Mouse (Mus musculus) central nervous system, embryonic 18 days (tissue): ENCODE data around the gene H2afy2. TPM values are rescaled to one million over a fixed set of nuclear protein-coding genes. Genes with fewer than 3 reads are reported as not detected.

Source experiments
- polyA plus RNA-seq: library from polyadenylated mRNA; depleted of rRNA; stranded (reverse); fragments of >200 nt; gene quantifications from 2 replicates; pipeline ENCODE4 v1.2.3, GENCODE M21; 2012; rRNA removed

Gene H2afy2
- 134 and 147 TPM in 2 replicates for polyA plus RNA-seq

GRCm38 (mm10) chr10:61783621-61784251, at the start of gene H2afy2:
Gene H2afy2 (minus strand): TSS chr10:61784147.

DNA sequence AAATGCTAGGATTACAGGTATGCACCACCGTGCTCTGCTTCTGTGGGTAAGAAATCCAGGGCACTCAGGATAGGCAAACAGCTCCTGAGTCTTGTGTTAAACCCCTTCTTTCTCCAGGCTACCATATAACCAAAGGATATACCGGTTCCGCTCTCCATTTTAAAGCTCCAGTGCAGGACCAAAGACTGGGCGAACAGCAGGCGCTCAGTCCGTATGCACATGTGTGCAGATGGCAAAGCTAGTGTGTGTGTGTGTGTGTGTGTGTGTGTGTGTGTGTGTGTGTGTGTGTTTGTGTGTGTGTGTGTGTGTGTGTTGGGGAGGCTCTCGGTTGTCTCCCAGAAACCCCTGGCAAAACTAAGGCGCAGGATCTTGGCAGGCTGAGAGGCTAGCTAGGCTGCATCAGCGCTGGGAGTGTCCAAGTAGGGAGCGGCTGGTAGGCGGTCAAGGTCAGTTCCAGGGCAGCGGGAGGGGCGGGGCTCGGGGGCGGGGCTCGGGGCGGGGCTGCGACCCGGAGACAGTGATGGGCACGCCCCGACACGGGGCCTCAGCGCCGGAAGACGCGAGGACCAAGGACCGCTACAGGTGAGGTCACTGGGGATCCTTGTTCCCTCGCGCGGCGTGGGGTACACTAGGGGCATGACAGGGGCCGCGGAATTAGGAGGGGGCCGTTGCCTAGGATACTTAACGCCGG, 69.0 kb downstream of the H2afy2 start, which contains the start of gene Aifm2:
TSS of gene Aifm2 (plus strand) at position 493 of the 691 bp plus-strand sequence.

GRCm38 (mm10) chr10:61694870-61695670, 88.9 kb downstream of the H2afy2 start, which contains the start of gene Tysnd1:
Gene Tysnd1 (plus strand): TSS chr10:61695514.

Other genes with a start within 250 kb of the H2afy2 start
- 1.4 and 1.5 TPM in 2 replicates for gene Npffr1, start 188.7 kb downstream of the H2afy2 start, polyA plus RNA-seq
- 162 and 163 TPM in 2 replicates for gene Ppa1, start 135.6 kb downstream of the H2afy2 start, polyA plus RNA-seq
- 126 and 138 TPM in 2 replicates for gene Sar1a, start 103.8 kb downstream of the H2afy2 start, polyA plus RNA-seq
- gene Tysnd1, start 88.6 kb downstream of the H2afy2 start, polyA plus RNA-seq = 34.8 and 38.6 TPM in 2 replicates
- 10.9 and 13.3 TPM in 2 replicates for gene Aifm2, start 68.9 kb downstream of the H2afy2 start, polyA plus RNA-seq
- 1.3 and 3.2 TPM in 2 replicates for gene Col13a1, start 195.0 kb upstream of the H2afy2 start, polyA plus RNA-seq